Mouse (Mus musculus): ENCODE data around the gene Mei1. TPM values are rescaled to one million over a fixed set of nuclear protein-coding genes. Genes with fewer than 3 reads are reported as not detected.

Mei1 gene
- polyA plus RNA-seq, 1 experiment: 0.99 TPM

DNA sequence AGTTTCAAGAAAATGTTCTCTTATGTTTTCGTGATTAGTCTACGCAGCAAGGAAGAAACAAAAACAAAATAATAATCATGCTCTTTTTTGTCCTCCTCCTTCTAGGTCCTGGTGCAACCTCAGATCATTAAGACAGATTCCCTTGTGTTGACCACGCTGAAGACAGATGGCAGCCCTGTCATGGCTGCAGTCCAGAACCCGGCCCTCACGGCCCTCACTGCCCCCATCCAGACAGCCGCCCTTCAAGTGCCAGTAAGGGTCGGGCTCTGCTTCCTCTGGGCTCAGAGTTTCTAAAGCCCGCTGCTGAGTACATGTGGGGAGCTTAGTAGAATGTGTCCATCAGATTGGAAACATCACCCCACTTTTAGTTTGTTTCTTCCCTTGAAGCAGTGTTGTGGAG is 102.9 kb downstream of the Mei1 start:
- no peak for DNase-seq (ENCODE audit: low spot score)

DNA sequence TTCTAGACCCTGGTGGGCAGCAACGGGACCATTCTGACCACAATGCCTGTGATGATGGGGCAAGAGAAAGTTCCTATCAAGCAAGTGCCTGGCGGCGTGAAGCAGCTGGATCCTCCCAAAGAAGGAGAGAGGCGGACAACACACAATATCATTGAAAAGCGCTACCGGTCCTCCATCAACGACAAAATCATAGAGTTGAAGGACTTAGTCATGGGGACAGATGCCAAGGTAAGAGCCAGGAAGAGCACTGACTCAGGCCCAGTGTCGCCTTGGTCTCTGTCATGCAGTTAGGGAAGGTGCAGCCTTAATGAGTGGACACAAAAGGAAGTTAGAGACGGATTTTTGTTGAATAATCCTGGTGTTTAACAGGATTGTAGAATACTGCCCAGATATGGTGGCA is 105.3 kb downstream of the Mei1 start:
- no peak for DNase-seq (ENCODE audit: low spot score)

Other genes starting within 250 kb of the Mei1 start
- gene Tob2, start 211.2 kb upstream of the Mei1 start, polyA plus RNA-seq (2012; rRNA removed): 18.0 and 24.4 TPM in 2 replicates
- gene Phf5a, start 198.1 kb upstream of the Mei1 start, polyA plus RNA-seq (2012; rRNA removed): 44.3 and 49.6 TPM in 2 replicates
- gene Aco2, start 197.7 kb upstream of the Mei1 start, polyA plus RNA-seq (2012; rRNA removed): 185 and 189 TPM in 2 replicates
- 17.2 and 17.4 TPM in 2 replicates for gene Polr3h, start 143.8 kb upstream of the Mei1 start, polyA plus RNA-seq (2012; rRNA removed)
- gene Csdc2, start 133.2 kb upstream of the Mei1 start, polyA plus RNA-seq (2012; rRNA removed): 20.2 and 29.6 TPM in 2 replicates
- gene Pmm1, start 109.1 kb upstream of the Mei1 start, polyA plus RNA-seq (2012; rRNA removed): 76.2 and 80.5 TPM in 2 replicates
- gene 1700029P11Rik, start 89.5 kb upstream of the Mei1 start, polyA plus RNA-seq (2012; rRNA removed): not detected in 2 replicates
- gene Xrcc6, start 82.2 kb upstream of the Mei1 start, polyA plus RNA-seq (2012; rRNA removed): 18.3 and 20.4 TPM in 2 replicates
- gene Desi1, start 36.1 kb upstream of the Mei1 start, polyA plus RNA-seq (2012; rRNA removed): 19.5 and 21.7 TPM in 2 replicates
- gene Snu13, start 22.4 kb upstream of the Mei1 start, polyA plus RNA-seq (2012; rRNA removed): 77.9 and 79.0 TPM in 2 replicates
- not detected in 2 replicates for gene 4930407I10Rik, start 10.8 kb upstream of the Mei1 start, polyA plus RNA-seq (2012; rRNA removed)
- gene Ccdc134, start 57.9 kb downstream of the Mei1 start, polyA plus RNA-seq (2012; rRNA removed): 12.8 and 16.1 TPM in 2 replicates
- gene Srebf2, start 77.2 kb downstream of the Mei1 start, polyA plus RNA-seq (2012; rRNA removed): 55.3 and 68.9 TPM in 2 replicates
- 0.10 TPM in 1 of 2 replicates, not detected in the other for gene Shisa8, start 142.8 kb downstream of the Mei1 start, polyA plus RNA-seq (2012; rRNA removed)
- 0.15 and 0.16 TPM in 2 replicates for gene Tnfrsf13c, start 154.4 kb downstream of the Mei1 start, polyA plus RNA-seq (2012; rRNA removed)
- 4.6 and 6.1 TPM in 2 replicates for gene Cenpm, start 174.8 kb downstream of the Mei1 start, polyA plus RNA-seq (2012; rRNA removed)
- gene 1500009C09Rik, start 182.4 kb downstream of the Mei1 start, polyA plus RNA-seq (2012; rRNA removed): 0.06 and 0.10 TPM in 2 replicates
- 1.0 and 1.2 TPM in 2 replicates for gene Sept3, start 204.9 kb downstream of the Mei1 start, polyA plus RNA-seq (2012; rRNA removed)
- not detected in 2 replicates for gene Wbp2nl, start 229.0 kb downstream of the Mei1 start, polyA plus RNA-seq (2012; rRNA removed)

Measured in urinary bladder, adult 2 months (tissue).